Mouse (Mus musculus) embryonic facial prominence, embryonic 12.5 days (tissue): Measurements from ENCODE around the gene Srek1. TPM values are rescaled to one million over a fixed set of nuclear protein-coding genes. Genes with fewer than 3 reads are reported as not detected.
A peak's percentile ranks its signal among the peaks of the same experiment; 100 is the strongest.

ENCODE experiments used
- ATAC-seq: fragments of 200-750 bp; cut with Nextera tagmentation; 2 replicates; pipeline ENCODE4 v1.8.0; 2017; ENCODE audit not compliant: insufficient number of reproducible peaks, insufficient read depth, low FRiP score, low TSS enrichment
- H3K27ac ChIP-seq: fragments of 300-500 bp; sonication (generic); 2 replicates; pipeline ENCODE4 v1.5.1; 2016; ENCODE audit warnings: mild to moderate bottlenecking
- H3K27me3 ChIP-seq: fragments of 300-500 bp; sonication (generic); 2 replicates; pipeline ENCODE4 v1.6.1; 2016; ENCODE audit warnings: mild to moderate bottlenecking, moderate library complexity
- H3K36me3 ChIP-seq: fragments of 300-500 bp; sonication (generic); 2 replicates; pipeline ENCODE4 v1.6.1; 2016; ENCODE audit warnings: mild to moderate bottlenecking
- H3K4me1 ChIP-seq: fragments of 300-500 bp; sonication (generic); 2 replicates; pipeline ENCODE4 v1.6.1; 2016
- H3K4me2 ChIP-seq: fragments of 300-500 bp; sonication (generic); replicated peaks from 2 replicates; pipeline ENCODE4 v1.6.1; 2016; ENCODE audit warnings: mild to moderate bottlenecking, moderate library complexity
- H3K4me3 ChIP-seq: fragments of 300-500 bp; sonication (generic); 2 replicates; pipeline ENCODE4 v1.5.1; 2016; ENCODE audit warnings: mild to moderate bottlenecking
- H3K9ac ChIP-seq: fragments of 300-500 bp; sonication (generic); 2 replicates; pipeline ENCODE4 v1.6.1; 2016; ENCODE audit warnings: mild to moderate bottlenecking, moderate library complexity
- H3K9me3 ChIP-seq: fragments of 300-500 bp; sonication (generic); 2 replicates; pipeline ENCODE4 v1.6.1; 2016; ENCODE audit warnings: mild to moderate bottlenecking, moderate library complexity
- WGBS: fragments of 180-500 bp; shearing (Covaris S2); methylation state at CpG from one replicate; pipeline ENCODE4 v1.1.7; 2016; 5-methylcytosine and 5-hydroxymethylcytosine counted together
- polyA plus RNA-seq: library from polyadenylated mRNA; unstranded; fragments of >200 nt; fragmentation: Nextera tagmentation; extraction: Ambion mirVana; gene quantifications from 2 replicates; pipeline ENCODE4 v1.2.1, GENCODE M21; 2016

Srek1 gene
- polyA plus RNA-seq, 1 experiment from 2014 or later, result 111 TPM

GRCm38 (mm10) chr13:103773407-103774118 is 845 bp downstream of the Srek1 start:
- peak; percentile 59 for ATAC-seq

GRCm38 (mm10) chr13:103772917-103773316 is 1.5 kb downstream of the Srek1 start:
- Histone ChIP-seq H3K4me1 (peaks cover 15% of the 10 kb centered on the region), H3K27me3 (no peaks in the 10 kb centered on the region), H3K4me2 (peak overlapping the region; percentile 58), H3K4me3 (peak overlapping the region; percentile 55), H3K9ac (peak overlapping the region; percentile 85; the same call in 1 of the 2 replicates), H3K9me3 (no peaks in the 10 kb centered on the region), H3K36me3 (no peaks in the 10 kb centered on the region), H3K27ac (no peak overlapping the region)
- ATAC-seq, result no peak
- 43% methylated on average over 5 of the region's 5 CpGs for WGBS

More at GRCm38 (mm10) chr13:103773407-103774118, 845 bp downstream of the Srek1 start:
- peaks cover 15% of the 10 kb centered on the region for H3K4me1 ChIP-seq
- H3K36me3 ChIP-seq, result no peaks in the 10 kb centered on the region
- no peaks in the 10 kb centered on the region for H3K9me3 ChIP-seq
- H3K4me3 ChIP-seq, result peak overlapping the region; percentile 55
- H3K4me2 ChIP-seq, result peak overlapping the region; percentile 58
- peak overlapping the region; percentile 98 for H3K27ac ChIP-seq
- WGBS, result 2% methylated on average over 36 of the region's 36 CpGs
- no peaks in the 10 kb centered on the region for H3K27me3 ChIP-seq
- H3K9ac ChIP-seq, result peak overlapping the region; percentile 85

- no peaks in the 10 kb centered on the region for H3K9me3 ChIP-seq
- H3K27me3 ChIP-seq, result no peaks in the 10 kb centered on the region
- ATAC-seq, result no peak
- H3K4me2 ChIP-seq, result no peak overlapping the region
- H3K36me3 ChIP-seq, result peaks cover 7% of the 10 kb centered on the region
- H3K27ac ChIP-seq, result no peak overlapping the region
- H3K4me3 ChIP-seq, result no peak overlapping the region
- H3K9ac ChIP-seq, result no peak overlapping the region
- peaks cover 15% of the 10 kb centered on the region for H3K4me1 ChIP-seq
Observed at GRCm38 (mm10) chr13:103770821-103771220, 3.6 kb downstream of the Srek1 start.

DNA sequence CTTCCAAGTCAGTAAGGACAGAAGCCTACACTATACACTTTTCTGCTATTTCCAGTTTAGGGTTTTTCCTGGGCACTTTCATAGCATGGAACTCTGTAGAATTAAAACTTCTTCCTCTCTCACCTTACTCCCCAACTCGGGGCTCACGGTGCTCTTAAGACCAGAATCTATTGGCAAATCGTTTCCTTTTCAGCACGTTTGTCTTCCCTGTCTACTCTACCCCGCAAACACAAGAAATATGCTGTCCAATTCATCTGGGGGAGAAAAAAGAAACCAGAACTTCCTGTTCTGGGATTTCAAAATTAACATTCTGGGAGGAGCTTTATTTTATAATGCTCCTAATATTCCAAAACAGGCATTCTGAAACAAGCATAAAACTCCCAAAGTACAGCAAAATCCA is 6.5 kb downstream of the Srek1 start:
- no peak for ATAC-seq
- Histone ChIP-seq H3K27me3 (no peaks in the 10 kb centered on the region), H3K4me1 (peaks cover 13% of the 10 kb centered on the region), H3K9me3 (no peaks in the 10 kb centered on the region), H3K4me3 (no peak overlapping the region), H3K27ac (no peak overlapping the region), H3K4me2 (no peak overlapping the region), H3K9ac (no peak overlapping the region), H3K36me3 (peaks cover 15% of the 10 kb centered on the region)
- 57% methylated on average over 5 of the region's 5 CpGs for WGBS

- H3K36me3 ChIP-seq, result peaks cover 48% of the 10 kb centered on the region
- no peak overlapping the region for H3K4me3 ChIP-seq
- no peaks in the 10 kb centered on the region for H3K27me3 ChIP-seq
- WGBS, result 83% methylated on average over 1 of the region's 1 CpGs
- no peak overlapping the region for H3K27ac ChIP-seq
- no peaks in the 10 kb centered on the region for H3K4me1 ChIP-seq
- no peak for ATAC-seq
- no peaks in the 10 kb centered on the region for H3K9me3 ChIP-seq
- H3K9ac ChIP-seq, result no peak overlapping the region
- H3K4me2 ChIP-seq, result no peak overlapping the region
Observed at GRCm38 (mm10) chr13:103763640-103764039, 10.8 kb downstream of the Srek1 start.

- H3K4me2 ChIP-seq, result no peak overlapping the region
- no peak for ATAC-seq
- no peaks in the 10 kb centered on the region for H3K9me3 ChIP-seq
- H3K9ac ChIP-seq, result no peak overlapping the region
- no peak overlapping the region for H3K4me3 ChIP-seq
- WGBS, result 93% methylated on average over 10 of the region's 10 CpGs
- no peak overlapping the region for H3K27ac ChIP-seq
- H3K27me3 ChIP-seq, result no peaks in the 10 kb centered on the region
- H3K4me1 ChIP-seq, result no peaks in the 10 kb centered on the region
- peaks cover 62% of the 10 kb centered on the region for H3K36me3 ChIP-seq
Observed at GRCm38 (mm10) chr13:103761971-103762370, 12.4 kb downstream of the Srek1 start.

DNA sequence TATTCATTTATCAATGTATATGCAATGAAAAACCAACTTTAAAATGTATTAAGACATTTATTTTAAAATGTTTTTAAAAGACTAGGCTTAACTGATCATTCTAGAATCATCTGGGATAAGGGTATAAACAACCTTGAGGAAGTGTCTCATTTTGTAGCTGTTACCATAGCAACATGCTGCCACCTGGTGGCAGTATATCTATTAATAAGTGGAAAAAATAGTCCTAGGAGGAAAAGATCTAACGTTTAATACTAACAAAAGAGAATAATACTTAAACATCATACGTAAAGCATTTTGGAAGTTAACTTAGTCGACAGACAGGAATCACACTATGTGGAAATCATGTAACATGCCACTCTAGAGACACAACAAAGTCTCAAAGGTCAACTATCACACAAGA is 23.0 kb downstream of the Srek1 start:
- Histone ChIP-seq H3K4me2 (no peak overlapping the region), H3K4me1 (no peaks in the 10 kb centered on the region), H3K36me3 (peaks cover 72% of the 10 kb centered on the region), H3K9ac (no peak overlapping the region), H3K9me3 (no peaks in the 10 kb centered on the region), H3K27me3 (no peaks in the 10 kb centered on the region), H3K4me3 (no peak overlapping the region), H3K27ac (no peak overlapping the region)
- ATAC-seq, result no peak
- 69% methylated on average over 3 of the region's 3 CpGs for WGBS

- Histone ChIP-seq H3K9ac (no peak overlapping the region), H3K4me3 (no peak overlapping the region), H3K27me3 (no peaks in the 10 kb centered on the region), H3K4me1 (no peaks in the 10 kb centered on the region), H3K4me2 (no peak overlapping the region), H3K36me3 (peaks cover 75% of the 10 kb centered on the region), H3K9me3 (no peaks in the 10 kb centered on the region), H3K27ac (no peak overlapping the region)
- WGBS, result 97% methylated on average over 2 of the region's 2 CpGs
- no peak for ATAC-seq
Observed at GRCm38 (mm10) chr13:103745688-103746087, 28.7 kb downstream of the Srek1 start.

DNA sequence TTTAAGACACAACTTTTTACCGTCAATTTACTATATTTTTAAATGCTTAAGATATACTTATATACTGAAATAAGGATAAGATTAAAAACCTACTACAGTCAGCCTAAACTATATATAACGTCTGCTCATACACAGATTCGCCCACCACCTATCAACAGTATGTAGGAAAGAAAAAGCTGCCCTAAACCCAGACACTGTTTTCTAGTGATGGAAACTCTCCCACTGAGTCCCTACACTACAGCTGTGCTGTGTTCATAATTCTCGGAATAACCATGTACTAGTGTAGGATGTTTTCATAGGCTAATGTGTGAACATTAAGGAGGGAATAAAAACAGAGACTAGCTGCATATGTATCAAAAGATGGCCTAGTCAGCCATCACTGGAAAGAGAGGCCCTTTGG is 29.2 kb downstream of the Srek1 start:
- no peaks in the 10 kb centered on the region for H3K9me3 ChIP-seq
- 90% methylated on average over 4 of the region's 4 CpGs for WGBS
- H3K36me3 ChIP-seq, result peaks cover 74% of the 10 kb centered on the region
- no peak for ATAC-seq
- H3K27ac ChIP-seq, result no peak overlapping the region
- no peak overlapping the region for H3K4me3 ChIP-seq
- H3K27me3 ChIP-seq, result no peaks in the 10 kb centered on the region
- no peak overlapping the region for H3K9ac ChIP-seq
- H3K4me1 ChIP-seq, result no peaks in the 10 kb centered on the region
- no peak overlapping the region for H3K4me2 ChIP-seq

DNA sequence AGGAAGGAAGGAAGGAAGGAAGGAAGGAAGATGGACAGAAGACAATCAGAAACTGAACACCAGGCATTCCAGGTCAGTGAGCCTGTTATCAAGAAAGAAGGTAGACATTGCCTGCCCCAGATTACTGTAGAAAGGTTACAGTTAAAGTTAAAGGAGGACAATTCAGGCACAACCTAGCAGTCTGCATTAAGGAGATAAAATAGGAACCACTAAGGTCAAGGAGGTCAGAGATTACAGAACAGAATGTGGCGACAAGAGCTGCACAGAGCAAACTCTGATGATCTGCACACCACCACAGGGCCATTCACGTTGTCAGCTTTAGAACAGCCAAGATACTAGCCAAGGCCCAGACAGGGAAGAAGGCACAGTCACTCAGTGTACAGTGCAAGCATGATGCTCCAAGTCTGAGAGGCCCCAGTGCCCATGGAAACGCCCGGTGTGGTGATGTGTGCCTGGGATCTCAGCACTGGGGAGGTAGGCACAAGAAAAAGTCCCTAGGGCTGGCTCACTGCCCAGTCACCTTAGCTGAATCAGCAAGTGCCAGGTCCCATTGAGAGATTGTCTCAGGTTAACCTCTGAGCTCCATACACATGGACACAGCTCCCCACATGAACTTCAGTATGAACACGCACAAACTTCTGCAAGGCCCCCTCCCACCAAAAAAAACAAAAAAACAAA is 38.9 kb downstream of the Srek1 start:
- no peak for ATAC-seq
- no peaks in the 10 kb centered on the region for H3K27me3 ChIP-seq
- H3K9ac ChIP-seq, result no peak overlapping the region
- H3K27ac ChIP-seq, result no peak overlapping the region
- no peaks in the 10 kb centered on the region for H3K9me3 ChIP-seq
- 92% methylated on average over 5 of the region's 5 CpGs for WGBS
- no peak overlapping the region for H3K4me2 ChIP-seq
- H3K4me3 ChIP-seq, result no peak overlapping the region
- peaks cover 40% of the 10 kb centered on the region for H3K36me3 ChIP-seq
- H3K4me1 ChIP-seq, result no peaks in the 10 kb centered on the region

DNA sequence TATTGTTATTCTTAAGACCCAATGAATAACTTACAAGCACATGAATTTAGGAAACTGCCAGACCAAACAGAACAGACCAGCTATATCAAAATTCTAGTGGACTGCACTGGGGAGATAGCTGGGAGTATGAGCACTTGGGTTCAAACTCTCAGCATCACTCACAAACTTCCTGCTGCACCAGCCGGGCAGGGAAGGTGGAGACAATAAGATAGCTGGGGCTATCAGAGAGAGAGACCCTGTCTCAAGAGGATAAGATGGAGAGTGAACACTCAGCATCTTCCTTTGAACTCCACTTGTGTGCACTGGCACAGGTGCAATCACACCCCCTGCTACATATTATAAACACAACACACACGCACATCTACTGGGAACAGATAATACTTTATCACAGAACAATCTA is 47.5 kb downstream of the Srek1 start:
- Histone ChIP-seq H3K4me3 (no peak overlapping the region), H3K27ac (no peak overlapping the region), H3K9ac (no peak overlapping the region), H3K4me1 (no peaks in the 10 kb centered on the region), H3K9me3 (no peaks in the 10 kb centered on the region), H3K27me3 (no peaks in the 10 kb centered on the region), H3K36me3 (peaks cover 4% of the 10 kb centered on the region; the same call in 1 of the 2 replicates), H3K4me2 (no peak overlapping the region)
- 88% methylated on average over 2 of the region's 2 CpGs for WGBS
- ATAC-seq, result no peak

GRCm38 (mm10) chr13:103711406-103712025 is 62.9 kb downstream of the Srek1 start:
- 26% methylated on average over 11 of the region's 11 CpGs for WGBS
- peak overlapping the region; percentile 78 for H3K27ac ChIP-seq

More at GRCm38 (mm10) chr13:103711406-103712025, 62.9 kb downstream of the Srek1 start:
- ATAC-seq, result 0 out of 2 replicates have a peak, but pooled peaks have one; percentile 69
- Histone ChIP-seq H3K9me3 (no peaks in the 10 kb centered on the region), H3K36me3 (no peaks in the 10 kb centered on the region), H3K4me2 (no peak overlapping the region), H3K4me1 (0 out of 2 replicates have a peak, but pooled peaks cover 6% of the 10 kb centered on the region), H3K9ac (no peak overlapping the region), H3K4me3 (no peak overlapping the region), H3K27me3 (no peaks in the 10 kb centered on the region)
